Comparison of ENCODE assay signal across 22 mouse cellular contexts in the genomic region with DNA sequence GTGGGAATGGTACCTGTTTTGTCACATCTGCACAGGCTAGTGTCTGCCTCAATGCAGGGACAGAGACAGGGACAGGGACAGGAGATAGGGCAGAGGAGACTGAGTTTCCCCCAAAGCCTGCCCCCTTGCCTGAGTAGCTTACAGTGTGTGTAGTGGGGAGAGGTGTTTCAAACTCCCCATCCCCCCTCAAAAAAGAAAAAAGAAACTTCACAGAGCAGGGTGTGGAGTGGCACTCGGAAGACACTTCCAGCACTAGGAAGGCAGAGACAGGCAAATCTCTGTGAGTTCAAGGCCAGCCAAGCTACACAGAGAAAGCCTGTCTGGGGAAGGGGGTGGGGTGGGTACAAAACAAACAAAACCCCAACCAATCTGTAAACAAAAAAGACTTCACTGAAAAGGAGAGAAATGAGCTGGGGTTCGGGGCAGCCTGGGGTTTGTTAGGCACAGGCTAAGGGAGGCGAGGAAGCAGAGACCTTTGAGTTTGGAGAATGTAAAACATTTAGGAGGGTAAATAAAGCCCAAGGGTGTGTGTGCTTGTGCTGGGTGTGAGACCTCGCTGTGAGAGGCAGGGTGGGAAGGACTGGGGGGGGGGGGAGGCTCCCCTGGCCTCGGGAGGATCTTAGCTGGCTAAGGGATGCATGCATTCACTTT. TPM values are rescaled to one million over a fixed set of nuclear protein-coding genes. Genes with fewer than 3 reads are reported as not detected.
"Had no signal": no experiment of that assay in that cellular context is flagged by ENCODE, and none has a peak within 500 bp of the region (broad histone marks: within the 10 kb centered on the region; RNA-seq: fewer than 3 reads in every experiment).

No protein-coding gene starts in this region.

- H3K4me2 ChIP-seq: kidney, embryonic 15.5 days; limb, embryonic 12.5 days; limb, embryonic 15.5 days; liver, embryonic 12.5 days; liver, embryonic 15.5 days; lung, embryonic 15.5 days; midbrain, embryonic 11.5 days; neural tube, embryonic 13.5 days had no signal

- H3K36me3 ChIP-seq: kidney, embryonic 15.5 days; limb, embryonic 12.5 days; limb, embryonic 15.5 days; liver, embryonic 12.5 days; lung, embryonic 15.5 days; neural tube, embryonic 13.5 days had no signal

- H3K9ac ChIP-seq: kidney, embryonic 15.5 days; limb, embryonic 12.5 days; limb, embryonic 15.5 days; liver, embryonic 12.5 days; liver, embryonic 15.5 days; lung, embryonic 15.5 days; neural tube, embryonic 13.5 days had no signal

- H3K27ac ChIP-seq: kidney, embryonic 15.5 days; limb, embryonic 12.5 days; limb, embryonic 15.5 days; liver, embryonic 12.5 days; liver, embryonic 15.5 days; lung, embryonic 15.5 days; neural tube, embryonic 13.5 days had no signal

- H3K4me3 ChIP-seq: kidney, embryonic 15.5 days; limb, embryonic 12.5 days; limb, embryonic 15.5 days; liver, embryonic 12.5 days; liver, embryonic 15.5 days; lung, embryonic 15.5 days; neural tube, embryonic 13.5 days had no signal

- DNase-seq: kidney, adult 8-10 months; kidney, postnatal 36 days; left cerebral cortex, postnatal 4 days; lung, adult 18-20 months; lung, postnatal 10 days; lung, postnatal 4 days; midbrain, embryonic 14.5 days; retina, postnatal 1 day; right cerebral cortex, postnatal 25 days; spleen, adult 18-20 months; thymus, adult 18-20 months; thymus, postnatal 36 days had no signal

- H3K9me3 ChIP-seq: kidney, embryonic 15.5 days; limb, embryonic 12.5 days; limb, embryonic 15.5 days; liver, embryonic 12.5 days; liver, embryonic 15.5 days; lung, embryonic 15.5 days; neural tube, embryonic 13.5 days had no signal

- H3K27me3 ChIP-seq: kidney, embryonic 15.5 days; limb, embryonic 12.5 days; limb, embryonic 15.5 days; liver, embryonic 15.5 days; lung, embryonic 15.5 days had no signal

- ATAC-seq: liver, embryonic 12.5 days had no signal

RNA-seq across cellular contexts. Expression of gene Dcst1, which starts 8.7 kb away (rescaled TPM):
- polyA plus RNA-seq: liver, embryonic 12.5 days; liver, embryonic 15.5 days had no signal

RNA-seq across cellular contexts. Expression of gene Dcst2, which starts 11.9 kb away (rescaled TPM):
- polyA plus RNA-seq: midbrain, embryonic 11.5 days had no signal

RNA-seq across cellular contexts. Expression of gene Lenep, which starts 28.9 kb away (rescaled TPM):
- polyA plus RNA-seq: limb, embryonic 12.5 days; limb, embryonic 15.5 days; liver, embryonic 12.5 days; liver, embryonic 15.5 days; lung, embryonic 15.5 days; midbrain, embryonic 11.5 days; midbrain, embryonic 14.5 days; midbrain, postnatal 0 days; testis, adult 2 months had no signal
